Mouse (Mus musculus) CH12.LX (cell line): ENCODE data around the gene Enpp1.

Experiments used
- CTCF ChIP-seq, 2 experiments: IDR thresholded peaks in 1 of 2; conservative IDR thresholded peaks in 1 of 2; 2 replicates each; pipeline ENCODE4 v1.5.1; 2011 to 2012; ENCODE audit warnings: low read depth in 2 of 2, low read length in 2 of 2, improper control_type of control experiment in 1 of 2, inconsistent platforms in 1 of 2, mild to moderate bottlenecking in 1 of 2, moderate library complexity in 1 of 2
- MXI1 ChIP-seq: IDR thresholded peaks from 2 replicates; pipeline ENCODE4 v1.6.1; 2011; ENCODE audit warnings: mild to moderate bottlenecking, low read depth, low read length, improper control_type of control experiment
- POLR2A ChIP-seq: IDR thresholded peaks from 2 replicates; pipeline ENCODE4 v1.6.1; 2011; ENCODE audit warnings: low read depth, mild to moderate bottlenecking, improper control_type of control experiment, low read length
- UBTF ChIP-seq: IDR thresholded peaks from 2 replicates; pipeline ENCODE4 v1.6.1; 2012; ENCODE audit warnings: low read depth, mild to moderate bottlenecking, inconsistent platforms, low read length, improper control_type of control experiment, moderate library complexity

DNA sequence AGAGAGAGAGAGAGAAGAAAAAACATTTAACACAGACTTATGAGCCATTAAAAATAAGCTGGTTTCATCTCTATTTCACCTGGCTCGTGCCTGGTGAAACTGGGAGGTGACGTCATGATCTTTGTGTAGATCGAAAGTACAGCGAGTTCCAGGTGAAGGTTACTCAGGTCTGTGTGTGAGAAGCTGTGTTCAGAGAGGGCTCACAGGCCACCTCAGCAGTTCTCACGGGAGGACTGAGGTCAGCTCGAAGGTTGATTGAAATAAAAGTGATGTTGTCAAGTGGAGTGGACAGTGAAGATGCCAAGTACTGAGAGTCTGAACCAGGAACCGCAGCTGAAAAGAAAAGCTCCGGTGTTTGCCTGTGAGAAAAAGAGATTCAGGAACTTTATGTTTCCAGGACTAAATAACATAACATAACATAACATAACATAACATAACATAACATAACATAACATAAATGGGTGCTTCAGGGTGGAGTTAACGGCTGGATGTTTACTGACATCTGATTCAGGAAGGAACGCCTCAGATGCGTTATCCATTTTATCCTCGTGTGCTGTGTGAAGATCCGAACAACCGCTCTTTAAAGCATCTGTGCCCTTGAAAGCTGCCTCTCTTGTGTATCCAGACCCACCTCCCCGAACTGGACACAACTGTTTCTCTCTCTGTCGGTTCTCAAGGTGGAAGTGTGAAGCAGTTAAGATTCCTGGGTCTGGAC is 41.7 kb upstream of the Enpp1 start:
- TF ChIP-seq UBTF (no peak), POLR2A (no peak), CTCF (conservative IDR thresholded peaks at IDR 0.05 in 1 of 2, IDR thresholded peaks at IDR 0.05 in 1 of 2; ENCODE audit: low read depth in 2 of 2, low read length in 2 of 2) (no peak), MXI1 (no peak)
